In the genomic region with DNA sequence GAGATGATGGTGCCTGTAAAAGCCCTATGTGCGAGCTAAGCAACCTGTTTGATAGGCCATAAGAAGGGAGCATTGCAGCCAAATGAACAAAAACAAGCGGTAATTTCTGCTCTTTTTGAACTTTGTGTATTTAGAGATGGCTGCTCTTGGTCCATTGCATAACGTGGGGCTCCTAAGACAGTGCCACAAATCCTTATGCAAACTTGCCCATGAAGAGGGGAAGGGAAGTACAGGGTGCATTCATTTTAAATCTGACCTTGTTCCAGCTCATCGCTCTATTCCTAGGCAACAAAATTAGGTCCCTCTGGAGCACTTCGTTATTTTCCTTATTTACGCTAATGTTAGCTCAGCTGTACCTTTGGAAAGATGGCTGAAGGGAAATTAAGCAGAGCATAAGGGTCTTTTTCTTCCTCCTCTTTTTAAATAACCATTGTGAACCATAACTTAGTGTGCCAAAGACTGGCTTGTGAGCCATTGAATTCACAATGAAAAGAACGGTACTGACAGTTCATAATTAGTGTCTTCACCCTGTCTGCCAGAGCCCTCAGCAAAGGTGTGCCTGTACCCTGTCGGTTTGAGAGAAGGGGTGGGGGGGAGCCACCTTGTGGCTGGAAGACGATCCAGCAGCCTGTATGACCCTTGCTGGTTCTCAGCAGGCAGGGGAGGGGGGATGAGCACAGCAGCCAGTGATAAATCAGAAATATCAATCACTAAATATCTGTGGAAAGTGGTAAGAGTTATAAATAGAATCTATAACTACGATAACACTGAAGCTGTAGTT, we compare ENCODE assay signal across 10 mouse cellular contexts.
DNase-seq lines count a peak whose midpoint lies in the region; ATAC-seq and TF ChIP-seq lines count a peak whose summit lies in the region.
"Had no signal": no experiment of that assay in that cellular context is flagged by ENCODE, and none has a peak within 500 bp of the region (broad histone marks: within the 10 kb centered on the region; RNA-seq: fewer than 3 reads in every experiment).

No protein-coding gene starts in this region.

- TF ChIP-seq CTCF in cerebellum, adult 2 months (IDR thresholded peaks at IDR 0.05; ENCODE audit: borderline replicate concordance, insufficient read depth, low read depth, low read length): peak; percentile 31; the same call in 1 of the 2 replicates

- H3K9ac ChIP-seq in midbrain, embryonic 15.5 days: no peak overlapping the region
- H3K9ac ChIP-seq: heart, embryonic 13.5 days had no signal

- WGBS in cerebellum, adult 2 months: 55% methylated on average over 10 of the region's 10 CpGs
- WGBS in midbrain, embryonic 10.5 days: 56% methylated on average over 10 of the region's 10 CpGs
- WGBS in midbrain, embryonic 15.5 days: 47% methylated on average over 10 of the region's 10 CpGs

- no peak overlapping the region for H3K4me3 ChIP-seq in cerebellum, adult 2 months (replicated peaks; ENCODE audit: insufficient read depth, low read depth, low read length)
- H3K4me3 ChIP-seq in midbrain, embryonic 10.5 days: no peak overlapping the region
- no peak overlapping the region for H3K4me3 ChIP-seq in midbrain, embryonic 15.5 days
- H3K4me3 ChIP-seq: heart, embryonic 13.5 days; myocyte had no signal

- H3K27ac ChIP-seq in cerebellum, adult 2 months (ENCODE audit: insufficient read depth, low read length): no peak overlapping the region
- no peak overlapping the region for H3K27ac ChIP-seq in midbrain, embryonic 10.5 days (replicated peaks)
- no peak overlapping the region for H3K27ac ChIP-seq in midbrain, embryonic 15.5 days
- H3K27ac ChIP-seq: heart, embryonic 13.5 days had no signal

- no peaks in the 10 kb centered on the region; the same call in 1 of the 2 replicates for H3K27me3 ChIP-seq in cerebellum, adult 2 months (ENCODE audit: control insufficient read depth, insufficient read depth, low read length)
- peaks cover 6% of the 10 kb centered on the region; the same call in 1 of the 2 replicates for H3K27me3 ChIP-seq in midbrain, embryonic 10.5 days (ENCODE audit: low read depth, poor library complexity, severe bottlenecking)
- H3K27me3 ChIP-seq in midbrain, embryonic 15.5 days (replicated peaks): no peaks in the 10 kb centered on the region

- no peak for TF ChIP-seq POLR2A in cerebellum, adult 2 months (IDR thresholded peaks at IDR 0.05; ENCODE audit: borderline replicate concordance, insufficient read depth, low read length)

- H3K4me1 ChIP-seq in cerebellum, adult 2 months (ENCODE audit: control insufficient read depth, insufficient read depth, low read length): no peaks in the 10 kb centered on the region
- peaks cover 62% of the 10 kb centered on the region for H3K4me1 ChIP-seq in midbrain, embryonic 10.5 days
- H3K4me1 ChIP-seq in midbrain, embryonic 15.5 days: peaks cover 21% of the 10 kb centered on the region

- H3K36me3 ChIP-seq in midbrain, embryonic 10.5 days: no peaks in the 10 kb centered on the region
- no peaks in the 10 kb centered on the region for H3K36me3 ChIP-seq in midbrain, embryonic 15.5 days (replicated peaks)
- H3K36me3 ChIP-seq: heart, embryonic 13.5 days had no signal

- H3K4me2 ChIP-seq in midbrain, embryonic 15.5 days: no peak overlapping the region
- H3K4me2 ChIP-seq: heart, embryonic 13.5 days had no signal

- H3K9me3 ChIP-seq in midbrain, embryonic 10.5 days (replicated peaks): no peaks in the 10 kb centered on the region
- H3K9me3 ChIP-seq in midbrain, embryonic 15.5 days: no peaks in the 10 kb centered on the region
- H3K9me3 ChIP-seq: heart, embryonic 13.5 days had no signal

- DNase-seq in cerebellum, adult 2 months: no peak
- no peak for DNase-seq in cerebellum, adult 11 months
- DNase-seq in midbrain, embryonic 10.5 days (ENCODE audit: low spot score): peak; percentile 52
- peak; percentile 42 for DNase-seq in embryo, embryonic 11.5 days (ENCODE audit: low read depth, low spot score)
- DNase-seq in kidney, postnatal 36 days: peak; percentile 56 to 77
- peak; percentile 76 for DNase-seq in retina, embryonic 14.5 days (ENCODE audit: low spot score)
- no peak for DNase-seq in MN1 (ENCODE audit: low spot score)

- no peak for ATAC-seq in midbrain, embryonic 15.5 days (replicated peaks)

Comparison
In these comparisons a context has a peak if more than half of its experiments do, and no peak if none do; other contexts are left out.
1. DNase-seq: peak in midbrain, embryonic 10.5 days (single experiment), embryo, embryonic 11.5 days (single experiment), kidney, postnatal 36 days (2 of 2) and retina, embryonic 14.5 days (single experiment); none in cerebellum, adult 2 months (0 of 2), cerebellum, adult 11 months (single experiment) and MN1 (single experiment).